Mouse (Mus musculus): Measurements from ENCODE around the gene CT030661.1. TPM values are rescaled to one million over a fixed set of nuclear protein-coding genes. Genes with fewer than 3 reads are reported as not detected.

Gene CT030661.1
- 1 to 10 TPM in 1 of 2 experiments, under 1 TPM in 1; 0.09 to 1.5 TPM for polyA plus RNA-seq (2012; fragmentation: generic; extraction: Trizol)

DNA sequence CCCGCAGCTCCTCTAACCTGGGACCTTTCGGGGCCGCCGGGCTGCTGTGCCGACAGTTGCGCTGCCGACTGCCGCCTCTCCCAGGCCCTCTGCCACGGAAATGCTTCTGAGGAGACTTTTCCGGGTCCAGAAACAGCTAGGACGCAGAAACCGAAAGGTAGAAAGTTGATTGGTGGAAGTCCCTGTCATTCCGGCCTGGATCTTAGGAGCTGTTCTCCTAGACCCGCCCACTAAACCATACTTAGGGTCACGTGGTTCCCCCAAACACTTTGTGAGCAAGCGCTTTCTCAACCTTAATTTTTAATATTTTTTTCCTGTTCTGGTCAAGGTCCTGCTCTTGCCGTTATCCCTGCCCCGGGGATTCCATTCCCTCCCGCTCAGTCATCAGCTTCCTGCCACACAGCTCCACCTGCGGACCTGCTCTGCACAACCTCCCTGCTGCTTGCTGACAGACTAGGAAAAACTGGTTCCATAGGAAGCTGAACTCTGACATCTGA lies at the start of gene CT030661.1:
Gene CT030661.1 (minus strand): TSS at position 108 of the 497 bp plus-strand sequence.

DNA sequence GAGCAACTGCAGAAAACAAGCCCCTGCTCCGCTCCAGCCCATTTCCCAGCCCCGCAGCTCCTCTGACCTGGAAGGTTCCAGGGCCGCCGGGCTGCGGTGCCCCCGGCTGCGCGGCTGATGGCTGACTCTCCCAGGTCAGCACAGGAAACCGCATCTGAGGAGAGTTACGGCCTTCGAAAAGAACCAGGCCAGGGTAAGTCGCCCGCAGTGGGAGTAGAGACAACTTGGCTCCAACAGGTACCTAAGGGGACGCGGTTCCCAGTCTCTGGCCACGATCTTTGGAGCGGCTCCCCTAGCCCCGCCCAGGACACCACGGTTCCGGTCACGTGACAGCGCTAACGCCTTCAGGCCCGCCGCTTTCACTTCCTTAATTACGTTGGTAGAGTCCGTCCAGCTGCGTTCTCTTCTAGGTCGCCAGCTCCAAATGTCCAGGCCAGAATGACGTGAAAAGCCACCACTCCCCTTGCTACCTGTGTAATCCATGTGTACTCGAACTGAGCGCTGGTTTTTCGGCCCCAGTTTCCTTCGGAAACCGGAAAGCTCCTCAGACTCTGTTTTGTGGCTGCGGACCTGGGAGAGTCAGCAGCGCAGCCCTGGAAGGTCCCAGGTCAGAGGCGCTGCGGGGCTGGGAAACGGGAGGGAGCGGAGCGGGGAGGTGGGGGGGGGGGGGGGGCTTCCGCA lies 46.6 kb upstream of the CT030661.1 start, which contains the start of the genes Zfp944 and Zfp758:
Gene Zfp944 (minus strand): TSS at position 300 of the 681 bp plus-strand sequence.
Gene Zfp758 (plus strand): TSS at position 353 of the 681 bp plus-strand sequence.

Other genes with a start within 250 kb of the CT030661.1 start
- gene Zfp947, start 148.6 kb downstream of the CT030661.1 start, polyA plus RNA-seq (2012; fragmentation: generic; extraction: Trizol) = under 1 TPM; 0.02 to 0.28 TPM
- under 1 TPM; 0.05 to 0.58 TPM for gene Zfp994, start 89.2 kb downstream of the CT030661.1 start, polyA plus RNA-seq (2012; fragmentation: generic; extraction: Trizol)
- 1 to 10 TPM in 1 of 2 experiments, under 1 TPM in 1; 0.28 to 1.7 TPM for gene Zfp944, start 46.6 kb upstream of the CT030661.1 start, polyA plus RNA-seq (2012; fragmentation: generic; extraction: Trizol)
- under 1 TPM; 0.05 to 0.50 TPM for gene Zfp758, start 46.6 kb upstream of the CT030661.1 start, polyA plus RNA-seq (2012; fragmentation: generic; extraction: Trizol)
- gene Zfp946, start 109.4 kb upstream of the CT030661.1 start, polyA plus RNA-seq (2012; fragmentation: generic; extraction: Trizol) = under 1 TPM; 0.06 to 0.47 TPM

Measured in C3H10T1/2 (cell line).